Mouse (Mus musculus) heart, embryonic 14.5 days (tissue): ENCODE results near the gene Snx29. TPM values are rescaled to one million over a fixed set of nuclear protein-coding genes. Genes with fewer than 3 reads are reported as not detected.
"Not testable (repeated sequence)": the region's sequence is repeated elsewhere in the genome, so short reads cannot be mapped to it uniquely, and the experiment has no call there.

ENCODE experiments used
- ATAC-seq: fragments of 200-750 bp; cut with Nextera tagmentation; 2 replicates; pipeline ENCODE4 v1.8.0; 2017; ENCODE audit warnings: low read depth, moderate TSS enrichment; ENCODE audit not compliant: insufficient number of reproducible peaks, insufficient read depth, low FRiP score
- H3K27ac ChIP-seq, 2 experiments: fragments of 200-500 bp in 1 of 2; fragments of 300-500 bp in 1 of 2; sonication (generic) in 1 of 2; replicated peaks in 1 of 2; 2 replicates each; pipeline ENCODE4 v1.5.1; 2012 to 2014; ENCODE audit warnings: low read depth in 2 of 2, low read length in 2 of 2, control low read depth in 1 of 2, mild to moderate bottlenecking in 1 of 2, mixed read lengths in 1 of 2; ENCODE audit not compliant: control insufficient read depth in 1 of 2, insufficient read depth in 1 of 2
- H3K27me3 ChIP-seq: fragments of 300-500 bp; sonication (generic); 2 replicates; pipeline ENCODE4 v1.6.1; 2014; ENCODE audit warnings: mild to moderate bottlenecking, low read length, control low read depth; ENCODE audit not compliant: control insufficient read depth, insufficient read depth
- H3K36me3 ChIP-seq: fragments of 300-500 bp; sonication (generic); 2 replicates; pipeline ENCODE4 v1.6.1; 2014; ENCODE audit warnings: mild to moderate bottlenecking, control low read depth, low read length, mixed read lengths; ENCODE audit not compliant: control insufficient read depth, insufficient read depth
- H3K4me1 ChIP-seq, 2 experiments: fragments of 200-500 bp in 1 of 2; fragments of 300-500 bp in 1 of 2; sonication (generic) in 1 of 2; 2 replicates each; pipeline ENCODE4 v1.6.1; 2012 to 2014; ENCODE audit warnings: low read length in 2 of 2, control low read depth in 1 of 2, mixed read lengths in 1 of 2; ENCODE audit not compliant: control insufficient read depth in 2 of 2, insufficient read depth in 2 of 2
- H3K4me2 ChIP-seq: fragments of 300-500 bp; sonication (generic); 2 replicates; pipeline ENCODE4 v1.6.1; 2014; ENCODE audit warnings: mild to moderate bottlenecking, low read length
- H3K4me3 ChIP-seq, 2 experiments: fragments of 200-500 bp in 1 of 2; fragments of 300-500 bp in 1 of 2; sonication (generic) in 1 of 2; 2 replicates each; pipeline ENCODE4 v1.5.1; 2012 to 2014; ENCODE audit warnings: low read length in 2 of 2, mild to moderate bottlenecking in 2 of 2, control low read depth in 1 of 2, low read depth in 1 of 2, moderate library complexity in 1 of 2; ENCODE audit not compliant: control insufficient read depth in 1 of 2, insufficient read depth in 1 of 2
- H3K9ac ChIP-seq: fragments of 300-500 bp; sonication (generic); 2 replicates; pipeline ENCODE4 v1.6.1; 2014; ENCODE audit warnings: mild to moderate bottlenecking, low read length
- H3K9me3 ChIP-seq: fragments of 300-500 bp; sonication (generic); 2 replicates; pipeline ENCODE4 v1.6.1; 2016; ENCODE audit warnings: low read length, control low read depth; ENCODE audit not compliant: control insufficient read depth
- WGBS: fragments of 180-500 bp; shearing (Covaris S2); extraction: QIAGEN DNeasy Blood & Tissue Kit; methylation state at CpG from one replicate; pipeline ENCODE4 v1.1.7; 2014; 5-methylcytosine and 5-hydroxymethylcytosine counted together
- polyA plus RNA-seq: library from polyadenylated mRNA; unstranded; fragments of >200 nt; fragmentation: Nextera tagmentation; extraction: Ambion mirVana; gene quantifications from 2 replicates; pipeline ENCODE4 v1.2.1, GENCODE M21; 2014

Snx29 gene
- polyA plus RNA-seq, 1 experiment from 2014 or later, result 7.7 TPM

DNA sequence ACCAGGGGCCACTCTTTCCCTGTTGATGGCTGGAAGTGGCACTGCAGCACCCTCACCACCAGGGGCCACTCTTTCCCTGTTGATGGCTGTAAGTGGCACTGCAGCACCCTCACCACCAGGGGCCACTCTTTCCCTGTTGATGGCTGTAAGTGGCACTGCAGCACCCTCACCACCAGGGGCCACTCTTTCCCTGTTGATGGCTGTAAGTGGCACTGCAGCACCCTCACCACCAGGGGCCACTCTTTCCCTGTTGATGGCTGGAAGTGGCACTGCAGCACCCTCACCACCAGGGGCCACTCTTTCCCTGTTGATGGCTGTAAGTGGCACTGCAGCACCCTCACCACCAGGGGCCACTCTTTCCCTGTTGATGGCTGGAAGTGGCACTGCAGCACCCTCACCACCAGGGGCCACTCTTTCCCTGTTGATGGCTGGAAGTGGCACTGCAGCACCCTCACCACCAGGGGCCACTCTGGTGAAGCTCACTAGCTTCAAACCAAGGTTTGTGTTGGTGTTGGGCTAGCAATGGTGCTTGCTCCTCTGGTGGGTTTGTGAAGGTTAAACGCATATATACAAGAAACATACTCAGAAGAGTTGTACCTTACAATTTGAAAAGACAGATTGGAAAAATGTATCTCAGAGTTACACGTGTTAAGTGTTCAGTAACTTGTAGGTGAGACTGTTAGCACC lies 101.0 kb downstream of the Snx29 start:
- H3K9ac ChIP-seq, H3K4me1 ChIP-seq, H3K4me2 ChIP-seq, H3K36me3 ChIP-seq, H3K4me3 ChIP-seq, ATAC-seq, H3K27me3 ChIP-seq, H3K9me3 ChIP-seq, H3K27ac ChIP-seq: not testable (repeated sequence)
- WGBS, result 89% methylated on average over 2 of the region's 2 CpGs

DNA sequence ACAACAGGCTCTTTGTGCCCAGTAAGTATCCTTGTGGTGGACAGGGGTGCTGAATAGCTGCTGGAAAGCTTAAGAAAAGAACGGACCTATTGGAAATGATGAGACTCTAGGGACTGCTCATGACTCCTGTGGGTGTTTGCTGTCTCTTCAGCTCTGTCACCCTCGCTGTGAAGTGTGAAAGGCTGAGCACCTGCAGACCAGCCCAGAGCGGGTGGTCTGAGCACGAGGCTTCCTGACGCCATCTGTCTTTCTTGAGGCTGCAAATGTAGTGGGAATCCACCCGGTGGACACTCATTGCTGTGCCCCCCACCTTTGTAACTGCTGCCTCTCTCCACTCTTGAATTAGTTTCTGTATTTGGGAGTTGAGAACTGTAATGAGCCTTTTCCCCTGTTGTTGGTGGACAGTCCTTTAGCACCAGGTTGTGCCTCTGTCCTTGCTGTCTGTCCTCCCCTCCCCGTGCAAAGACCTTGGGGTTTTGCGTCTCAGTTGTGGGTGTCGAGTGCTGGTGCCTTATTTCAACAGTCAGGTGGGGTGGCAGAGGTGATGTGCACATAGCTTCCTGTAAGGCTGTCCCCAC lies 101.9 kb downstream of the Snx29 start:
- no peaks in the 10 kb centered on the region for H3K27me3 ChIP-seq
- peaks cover 7% of the 10 kb centered on the region; the same call in 1 of the 2 replicates for H3K36me3 ChIP-seq
- no peak overlapping the region for H3K9ac ChIP-seq
- H3K27ac ChIP-seq, result no peak overlapping the region
- H3K4me1 ChIP-seq, result peaks cover 0 to 5% of the 10 kb centered on the region in 2 experiments; a peak in 3 of 4 replicates
- no peaks in the 10 kb centered on the region for H3K9me3 ChIP-seq
- H3K4me3 ChIP-seq, result no peak overlapping the region
- H3K4me2 ChIP-seq, result no peak overlapping the region
- ATAC-seq, result no peak
- 87% methylated on average over 9 of the region's 9 CpGs for WGBS

DNA sequence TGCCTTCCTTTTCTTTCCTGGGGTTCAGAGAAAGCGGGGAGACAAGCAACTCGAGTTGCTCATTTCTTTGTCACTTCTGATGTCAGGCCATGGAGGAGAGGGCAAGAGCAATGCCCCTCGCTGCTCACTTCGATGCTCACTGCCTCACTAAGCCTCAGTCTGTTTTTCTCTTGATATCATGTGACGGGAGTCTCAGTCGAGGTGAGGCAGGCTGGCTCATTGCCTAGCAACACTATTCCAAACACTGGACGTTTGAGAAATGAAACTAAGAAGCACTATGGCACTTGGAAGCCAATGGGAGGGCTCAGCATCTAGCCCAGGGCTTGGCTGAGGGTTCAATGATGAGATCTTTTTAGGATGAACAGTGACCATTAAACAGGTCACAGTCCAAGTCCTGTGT lies 102.6 kb downstream of the Snx29 start:
- no peak overlapping the region for H3K9ac ChIP-seq
- WGBS, result 33% methylated on average over 7 of the region's 7 CpGs
- no peak overlapping the region for H3K27ac ChIP-seq
- no peaks in the 10 kb centered on the region for H3K9me3 ChIP-seq
- H3K4me2 ChIP-seq, result no peak overlapping the region
- H3K4me1 ChIP-seq, result peaks cover 0 to 5% of the 10 kb centered on the region in 2 experiments; a peak in 3 of 4 replicates
- peaks cover 7% of the 10 kb centered on the region; the same call in 1 of the 2 replicates for H3K36me3 ChIP-seq
- H3K27me3 ChIP-seq, result no peaks in the 10 kb centered on the region
- ATAC-seq, result no peak
- H3K4me3 ChIP-seq, result no peak overlapping the region

DNA sequence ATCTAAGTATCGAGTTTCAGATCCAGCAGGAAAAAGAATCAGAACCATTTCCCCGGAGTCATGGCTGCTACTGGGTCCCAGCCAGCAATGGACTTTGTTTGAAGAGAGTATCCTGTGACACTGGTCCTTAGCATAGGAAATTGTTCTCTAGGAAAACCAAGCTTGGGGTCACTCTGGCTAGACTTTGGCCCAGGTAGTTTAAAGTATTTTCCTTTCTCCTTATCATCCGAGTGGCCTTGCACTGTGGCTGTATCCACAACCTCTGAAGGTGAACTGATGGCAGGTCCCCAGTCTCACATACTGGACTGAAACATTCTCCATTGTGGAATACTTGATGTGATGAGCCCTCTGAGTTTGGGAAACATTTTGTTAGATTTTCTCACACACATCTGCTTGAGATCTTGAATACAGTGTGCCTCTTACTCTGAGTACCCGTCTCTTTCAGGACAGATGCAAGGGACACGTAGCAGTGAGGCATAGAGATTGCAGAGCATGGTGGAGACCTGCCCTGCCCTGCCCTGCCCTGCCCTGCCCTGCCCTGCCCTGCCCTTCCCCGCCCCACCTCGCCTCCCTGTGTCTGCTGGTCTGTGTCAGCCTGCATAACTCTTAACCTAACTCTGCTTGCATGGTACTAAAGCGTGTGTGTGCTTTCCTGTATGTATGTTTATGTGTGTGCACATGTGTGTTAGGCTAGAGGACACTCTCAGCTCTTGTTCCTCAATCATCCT lies 104.3 kb downstream of the Snx29 start:
- no peak overlapping the region for H3K4me3 ChIP-seq
- no peak for ATAC-seq
- no peak overlapping the region for H3K4me2 ChIP-seq
- H3K36me3 ChIP-seq, result peaks cover 4% of the 10 kb centered on the region; the same call in 1 of the 2 replicates
- no peak overlapping the region for H3K27ac ChIP-seq
- 77% methylated on average over 8 of the region's 8 CpGs for WGBS
- peaks cover 0 to 5% of the 10 kb centered on the region in 2 experiments; a peak in 3 of 4 replicates for H3K4me1 ChIP-seq
- H3K9ac ChIP-seq, result no peak overlapping the region
- H3K9me3 ChIP-seq, result no peaks in the 10 kb centered on the region
- no peaks in the 10 kb centered on the region for H3K27me3 ChIP-seq

DNA sequence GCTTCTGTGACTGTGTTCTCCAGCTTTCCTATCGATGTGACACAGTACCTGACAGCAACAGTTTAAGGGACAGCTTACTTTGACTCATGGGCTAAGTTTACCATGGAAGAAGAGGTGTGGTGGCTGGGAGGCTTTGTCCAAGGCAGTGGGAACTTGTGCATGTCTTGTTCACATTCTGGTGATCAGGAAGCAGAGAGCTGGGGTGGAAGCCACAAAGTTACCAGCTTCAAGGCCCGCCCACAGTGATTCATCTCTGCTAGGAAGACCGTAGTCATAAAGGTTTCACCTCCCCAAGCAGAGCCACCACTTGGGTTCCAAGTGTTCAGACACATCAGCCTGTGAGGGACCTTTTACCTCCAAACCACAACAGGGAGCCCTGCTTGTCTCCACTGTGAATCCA lies 107.1 kb downstream of the Snx29 start:
- H3K27me3 ChIP-seq, result no peaks in the 10 kb centered on the region
- no peak for ATAC-seq
- H3K9ac ChIP-seq, result no peak overlapping the region
- peaks cover 0 to 5% of the 10 kb centered on the region in 2 experiments; a peak in 3 of 4 replicates for H3K4me1 ChIP-seq
- no peaks in the 10 kb centered on the region for H3K9me3 ChIP-seq
- H3K27ac ChIP-seq, result no peak overlapping the region
- H3K4me3 ChIP-seq, result no peak overlapping the region
- no peak overlapping the region for H3K4me2 ChIP-seq
- no peaks in the 10 kb centered on the region for H3K36me3 ChIP-seq
- 93% methylated on average over 3 of the region's 3 CpGs for whole genome bisulfite sequencing

DNA sequence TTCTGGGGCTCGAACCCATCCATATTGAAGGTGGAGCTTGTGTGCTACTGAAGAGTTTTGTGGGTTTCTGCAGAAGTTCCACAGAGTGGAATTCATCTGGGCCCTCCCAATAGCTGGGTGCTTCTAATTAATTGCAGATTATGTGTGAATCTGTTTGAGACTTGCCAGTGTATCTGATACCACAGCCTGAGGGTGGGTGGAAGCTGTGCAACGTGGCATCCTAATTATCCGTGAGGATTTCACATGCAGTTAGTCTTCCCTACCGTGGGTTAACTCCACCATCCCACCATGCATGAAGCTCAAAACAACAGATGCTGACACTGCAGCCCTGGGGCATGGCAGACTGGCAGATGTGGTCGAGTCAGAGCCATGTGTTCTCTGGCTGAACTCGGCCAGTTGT lies 107.8 kb downstream of the Snx29 start:
- Histone ChIP-seq H3K4me2 (no peak overlapping the region), H3K4me3 (no peak overlapping the region), H3K27ac (no peak overlapping the region), H3K9me3 (no peaks in the 10 kb centered on the region), H3K9ac (no peak overlapping the region), H3K27me3 (no peaks in the 10 kb centered on the region), H3K4me1 (no peaks in the 10 kb centered on the region), H3K36me3 (no peaks in the 10 kb centered on the region)
- 84% methylated on average over 6 of the region's 6 CpGs for WGBS
- ATAC-seq, result no peak

DNA sequence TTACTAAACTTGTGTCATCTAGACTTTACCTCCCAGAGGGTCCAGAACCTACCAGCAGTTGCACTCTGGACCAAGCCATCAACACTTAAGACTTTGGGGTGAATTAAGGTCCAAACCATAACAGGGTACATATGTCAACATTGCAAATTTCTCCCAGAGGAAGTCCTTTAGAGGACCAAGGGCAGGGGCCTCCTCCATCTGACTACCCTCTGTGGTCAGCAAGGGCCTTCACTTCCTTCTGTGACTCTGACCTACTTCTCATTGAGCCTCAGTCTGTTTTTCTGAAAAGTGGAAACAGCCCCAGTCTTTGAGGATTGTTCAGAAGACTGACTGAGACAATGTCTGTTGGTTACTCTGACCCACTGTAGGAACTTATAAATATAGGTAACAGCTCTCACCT lies 111.1 kb downstream of the Snx29 start:
- no peaks in the 10 kb centered on the region for H3K27me3 ChIP-seq
- H3K9ac ChIP-seq, result no peak overlapping the region
- no peaks in the 10 kb centered on the region for H3K9me3 ChIP-seq
- H3K4me1 ChIP-seq, result no peaks in the 10 kb centered on the region
- ATAC-seq, result no peak
- H3K4me2 ChIP-seq, result no peak overlapping the region
- H3K27ac ChIP-seq, result no peak overlapping the region
- H3K36me3 ChIP-seq, result no peaks in the 10 kb centered on the region
- no peak overlapping the region for H3K4me3 ChIP-seq
